Mouse (Mus musculus) right cerebral cortex, postnatal 25 days (tissue): ENCODE data around the gene Aspscr1.

Experiments used
- DNase-seq: peaks from one replicate; pipeline ENCODE4 v3.0.0; 2022

Gene Aspscr1

GRCm38 (mm10) chr11:120684660-120685059, 11.9 kb downstream of the Aspscr1 start:
- no peak for DNase-seq

GRCm38 (mm10) chr11:120686650-120687272, 14.0 kb downstream of the Aspscr1 start:
- DNase-seq = no peak

- no peak for DNase-seq
Measured at GRCm38 (mm10) chr11:120689365-120689764, 16.6 kb downstream of the Aspscr1 start.

- peak; percentile 28 for DNase-seq
Measured at GRCm38 (mm10) chr11:120692471-120693011, 19.8 kb downstream of the Aspscr1 start.

GRCm38 (mm10) chr11:120693461-120693860, 20.7 kb downstream of the Aspscr1 start:
- DNase-seq = no peak

- DNase-seq = no peak
Measured at GRCm38 (mm10) chr11:120695184-120695583, 22.4 kb downstream of the Aspscr1 start.

- DNase-seq = no peak
Measured at GRCm38 (mm10) chr11:120695641-120696040, 22.9 kb downstream of the Aspscr1 start.

GRCm38 (mm10) chr11:120696568-120696967, 23.8 kb downstream of the Aspscr1 start:
- DNase-seq = no peak

GRCm38 (mm10) chr11:120697741-120698140, 25.0 kb downstream of the Aspscr1 start:
- DNase-seq = no peak

GRCm38 (mm10) chr11:120703696-120704454, 31.1 kb downstream of the Aspscr1 start:
- DNase-seq = no peak

- DNase-seq = no peak
Measured at GRCm38 (mm10) chr11:120704486-120705325, 31.9 kb downstream of the Aspscr1 start.

GRCm38 (mm10) chr11:120706120-120706519, 33.3 kb downstream of the Aspscr1 start:
- no peak for DNase-seq

GRCm38 (mm10) chr11:120707225-120707624, 34.5 kb downstream of the Aspscr1 start:
- no peak for DNase-seq

GRCm38 (mm10) chr11:120707969-120708368, 35.2 kb downstream of the Aspscr1 start:
- no peak for DNase-seq

GRCm38 (mm10) chr11:120709551-120709950, 36.8 kb downstream of the Aspscr1 start:
- no peak for DNase-seq

- DNase-seq = no peak
Measured at GRCm38 (mm10) chr11:120710672-120711071, 37.9 kb downstream of the Aspscr1 start.

GRCm38 (mm10) chr11:120711980-120712604, 39.3 kb downstream of the Aspscr1 start:
- no peak for DNase-seq

- no peak for DNase-seq
Measured at GRCm38 (mm10) chr11:120712771-120713568, 40.2 kb downstream of the Aspscr1 start.

GRCm38 (mm10) chr11:120713580-120714518, 41.1 kb downstream of the Aspscr1 start, which contains the start of the genes Cenpx and Lrrc45:
Gene Cenpx, minus strand, starts transcription at chr11:120713738.
Gene Lrrc45, plus strand, starts transcription at chr11:120713925.
- DNase-seq = peak; percentile 98

GRCm38 (mm10) chr11:120714546-120714945, 41.8 kb downstream of the Aspscr1 start:
- DNase-seq = no peak
